Mouse (Mus musculus) layer of hippocampus, adult 2 months (tissue): ENCODE data around the gene Smg1. TPM values are rescaled to one million over a fixed set of nuclear protein-coding genes. Genes with fewer than 3 reads are reported as not detected.

Experiments used
- DNase-seq, 2 experiments: peaks; one replicate each; pipeline ENCODE4 v3.0.0; 2022; ENCODE audit warnings: low spot score in 2 of 2
- H3K27ac ChIP-seq: fragments of 200-600 bp; 2 replicates; pipeline ENCODE4 v1.8.1; 2022
- H3K4me3 ChIP-seq: fragments of 200-600 bp; 2 replicates; pipeline ENCODE4 v1.8.1; 2022; ENCODE audit warnings: mild to moderate bottlenecking
- CTCF ChIP-seq: fragments of 200-600 bp; conservative IDR thresholded peaks from 2 replicates; pipeline ENCODE4 v1.8.1; 2022; ENCODE audit warnings: antibody characterized with exemption, mild to moderate bottlenecking, moderate library complexity
- total RNA-seq, 2 experiments: library from RNA; stranded (reverse); gene quantifications; 2 replicates each; pipeline ENCODE4 v1.2.3; 2021

The Smg1 gene
- total RNA-seq, 2 experiments from 2014 or later, result 81.6 to 91.1 TPM

DNA sequence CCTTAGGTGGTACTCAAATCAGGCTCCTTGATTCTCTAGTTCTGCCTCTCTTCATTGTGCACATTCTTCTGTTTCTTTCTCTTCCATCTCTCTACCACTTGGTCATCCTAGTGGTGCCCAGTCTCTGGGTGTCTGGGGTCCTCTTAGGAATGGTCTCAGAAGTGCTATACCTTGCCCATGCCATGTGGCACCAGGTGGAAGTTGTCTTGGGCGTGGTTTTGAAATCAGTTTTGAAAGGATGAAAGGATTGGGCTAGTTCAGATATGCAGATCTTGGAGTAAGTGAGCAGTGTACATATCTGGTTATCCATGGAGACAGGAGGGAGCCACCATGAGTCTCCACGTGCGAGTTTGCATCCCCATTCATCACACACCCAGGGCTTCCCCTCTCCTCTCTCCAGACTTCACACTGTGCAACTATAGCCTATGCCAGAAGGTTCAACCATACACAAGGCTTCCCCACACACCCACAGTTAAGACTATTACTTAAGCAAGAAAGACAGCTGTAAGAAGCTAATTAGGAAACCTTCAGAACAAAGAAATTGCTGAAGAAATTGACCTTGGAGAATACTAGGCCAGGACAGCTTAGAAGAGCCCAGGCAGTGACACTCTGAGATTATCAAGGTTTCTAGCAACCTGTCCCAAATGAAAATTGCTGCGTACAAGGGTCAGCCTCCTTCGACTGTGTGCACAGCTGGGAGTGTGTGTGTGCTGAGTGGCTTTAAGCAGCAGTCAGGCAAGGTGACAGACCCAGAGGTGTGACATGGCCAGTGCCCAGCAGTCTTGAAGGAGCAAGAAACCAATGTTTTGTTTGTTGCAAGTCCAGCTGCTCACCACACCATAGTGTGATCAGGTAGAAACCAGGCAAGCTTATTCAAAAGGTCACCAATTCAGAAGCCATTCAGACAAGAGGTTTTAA lies 139.7 kb downstream of the Smg1 start:
- TF ChIP-seq CTCF, result no peak
- Histone ChIP-seq H3K4me3 (no peak overlapping the region), H3K27ac (no peak overlapping the region; the same call in 1 of the 2 replicates)
- DNase-seq, result no peak

DNA sequence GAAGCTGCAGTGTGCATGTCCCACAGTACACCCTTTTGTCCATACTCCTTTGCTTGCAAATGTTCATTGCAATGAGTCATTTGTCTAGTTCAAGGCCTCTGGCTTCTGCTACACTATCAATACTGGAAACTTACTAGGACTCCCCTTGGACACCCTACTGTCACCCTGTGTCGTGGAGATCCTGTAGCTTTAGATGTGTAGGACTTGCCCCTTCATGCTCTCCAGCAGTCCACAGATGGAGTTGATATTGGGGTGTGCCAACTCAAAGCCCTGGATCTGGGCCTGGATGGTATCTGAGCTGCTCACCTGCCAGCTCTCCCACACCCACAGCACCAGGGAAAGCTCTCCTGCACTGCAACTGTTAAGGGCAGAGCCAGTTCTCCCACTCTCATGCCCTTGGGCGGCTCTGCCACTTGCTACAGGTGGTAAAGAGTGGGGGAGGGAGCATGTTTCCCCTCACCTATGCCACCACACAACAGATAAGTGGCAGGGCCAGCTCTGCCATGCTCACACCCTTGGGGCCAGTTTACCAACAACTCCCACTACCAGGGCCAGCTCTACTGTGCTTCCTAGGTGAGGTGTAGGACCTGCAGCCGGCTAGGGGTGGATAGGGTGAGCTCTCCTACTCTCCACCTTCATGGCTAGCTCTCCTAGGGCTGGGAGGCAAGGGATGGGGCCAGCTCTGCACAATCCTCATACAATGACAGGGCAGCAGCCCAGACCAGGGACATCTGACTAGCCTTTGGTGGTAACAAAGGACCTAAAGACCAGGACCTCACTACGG lies 140.6 kb downstream of the Smg1 start:
- no peak for DNase-seq

DNA sequence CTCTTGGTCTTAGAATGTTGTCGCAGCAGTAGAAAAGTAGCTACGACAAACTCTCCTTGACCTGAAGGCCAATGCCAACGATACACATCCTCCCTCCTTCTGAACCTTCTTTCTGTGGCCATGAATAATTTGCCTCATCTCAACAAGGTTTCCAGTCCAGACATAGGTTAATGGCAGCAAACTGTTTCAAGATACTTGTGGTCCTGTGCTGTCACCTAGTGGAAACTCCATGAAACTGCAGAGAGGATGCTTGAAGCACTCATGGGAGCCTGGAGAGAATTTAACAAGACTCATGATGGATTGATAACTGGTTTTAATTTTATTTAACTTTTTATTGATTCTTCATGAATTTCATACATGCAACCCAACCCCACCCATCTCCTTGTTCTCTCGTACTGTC lies 141.2 kb downstream of the Smg1 start:
- peak; percentile 99 for TF ChIP-seq CTCF
- H3K4me3 ChIP-seq, result no peak overlapping the region
- peak; percentile 48 for DNase-seq
- H3K27ac ChIP-seq, result no peak overlapping the region

More for the DNA sequence above, 140.6 kb downstream of the Smg1 start:
- TF ChIP-seq CTCF, result no peak
- Histone ChIP-seq H3K4me3 (no peak overlapping the region), H3K27ac (peak overlapping the region; percentile 43; the same call in 1 of the 2 replicates)

DNA sequence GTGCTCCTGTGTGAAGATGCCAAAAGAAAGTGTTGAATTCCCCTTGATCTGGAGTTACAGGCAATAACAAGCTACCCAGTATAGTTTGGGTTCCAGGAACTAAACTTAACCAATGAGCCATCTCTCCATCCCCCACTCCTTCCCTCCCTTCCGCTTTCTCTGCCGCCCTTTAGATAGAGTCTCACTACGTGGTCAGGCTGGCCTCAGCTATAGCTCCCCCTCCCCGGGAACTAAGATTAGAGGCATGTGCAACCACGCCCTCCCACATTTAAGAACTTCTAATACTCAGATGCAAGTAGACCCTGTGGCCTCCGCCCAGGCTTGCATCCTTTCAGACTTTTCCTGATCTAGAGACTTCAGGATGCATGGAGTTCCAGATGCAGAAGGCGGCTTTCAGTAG lies 145.9 kb downstream of the Smg1 start:
- no peak for TF ChIP-seq CTCF
- DNase-seq, result no peak
- no peak overlapping the region for H3K27ac ChIP-seq
- no peak overlapping the region for H3K4me3 ChIP-seq

Other genes with a start within 250 kb of the Smg1 start
- gene Rps15a, start 127.5 kb downstream of the Smg1 start, total RNA-seq, result 100 to 1,000 TPM; 372 to 388 TPM
- 100 to 1,000 TPM; 276 to 307 TPM for gene Arl6ip1, start 114.0 kb downstream of the Smg1 start, total RNA-seq
- gene Syt17, start 204.6 kb upstream of the Smg1 start, total RNA-seq, result 10 to 100 TPM; 96.0 to 98.3 TPM
- 1 to 10 TPM; 3.1 to 3.8 TPM for gene Itpripl2, start 248.3 kb upstream of the Smg1 start, total RNA-seq